Mouse (Mus musculus): ENCODE measurements at regions not wholly inside any gene's neighbourhood (a gene's known extent, or its start where the extent isn't known, plus 50 kb on each side); places are given as distances from the start of the nearest gene placed in this dataset.

DNA sequence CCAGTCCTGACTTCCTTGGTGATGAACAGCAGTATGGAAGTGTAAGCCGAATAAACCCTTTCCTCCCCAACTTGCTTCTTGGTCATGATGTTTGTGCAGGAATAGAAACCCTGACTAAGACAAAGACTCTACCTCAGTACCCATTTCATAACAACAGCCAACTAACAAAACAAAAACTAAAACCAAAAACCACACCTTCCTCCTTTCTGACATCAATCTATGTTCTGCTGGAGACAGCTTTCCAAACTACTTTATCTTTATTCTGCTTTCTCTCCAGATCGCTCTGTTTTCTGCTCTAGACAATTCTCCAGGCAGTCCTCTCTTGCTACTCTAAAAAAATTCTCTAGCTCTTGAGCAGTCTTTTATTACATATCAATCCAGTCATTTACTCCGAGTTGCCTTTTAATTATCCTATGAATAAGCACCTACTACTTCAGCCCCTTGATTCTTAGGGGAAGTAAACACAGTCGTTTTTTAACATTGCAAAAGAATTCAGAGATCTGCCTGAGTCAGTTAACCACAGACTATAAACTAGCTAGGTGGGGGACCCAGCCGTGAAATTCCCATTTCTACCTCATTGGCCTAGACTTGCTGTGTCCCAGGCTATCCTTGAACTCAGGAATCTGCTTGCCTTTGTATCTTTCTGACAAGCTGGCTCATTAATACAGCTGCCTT lies 159.1 kb downstream of the Pfkfb3 start:
- H3K4me1 ChIP-seq (ENCODE audit: control insufficient read depth, insufficient read depth, low read length) = no peaks in the 10 kb centered on the region; the same call in 1 of the 2 replicates
- no peak overlapping the region for H3K4me3 ChIP-seq (replicated peaks; ENCODE audit: extremely low read depth, low read depth, low read length)
- WGBS = 63% methylated on average over 5 of the region's 5 CpGs
- no peak for DNase-seq
- TF ChIP-seq POLR2A (IDR thresholded peaks at IDR 0.05; ENCODE audit: borderline replicate concordance, extremely low read depth, low read depth, low read length) = no peak
- TF ChIP-seq CTCF (IDR thresholded peaks at IDR 0.05; ENCODE audit: insufficient read depth, low read length) = no peak

DNA sequence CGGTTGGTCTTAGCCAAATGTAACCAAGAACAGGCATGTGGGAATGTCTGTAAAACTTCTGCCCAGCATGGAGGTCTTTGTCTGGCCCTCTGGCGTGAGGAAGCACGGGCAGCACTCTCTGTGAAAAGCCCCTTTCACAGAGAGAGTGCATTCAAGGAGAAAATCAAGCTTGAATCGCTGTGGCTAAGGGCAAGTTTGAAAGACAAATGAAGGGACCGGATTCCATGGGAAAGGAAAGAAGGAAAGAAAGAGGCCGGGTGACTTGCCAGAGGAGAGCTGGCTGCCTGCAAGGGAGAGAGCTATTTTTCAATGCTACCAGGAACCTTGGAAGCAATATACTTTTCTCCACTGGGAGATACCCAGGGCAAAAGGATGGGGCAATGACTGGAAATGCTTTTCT lies 162.2 kb downstream of the Pfkfb3 start:
- Histone ChIP-seq H3K4me1 (ENCODE audit: control insufficient read depth, insufficient read depth, low read length) (no peaks in the 10 kb centered on the region), H3K4me3 (replicated peaks; ENCODE audit: extremely low read depth, low read depth, low read length) (no peak overlapping the region)
- no peak for DNase-seq
- 71% methylated on average over 6 of the region's 6 CpGs for WGBS
- no peak for TF ChIP-seq CTCF (IDR thresholded peaks at IDR 0.05; ENCODE audit: insufficient read depth, low read length)
- no peak for TF ChIP-seq POLR2A (IDR thresholded peaks at IDR 0.05; ENCODE audit: borderline replicate concordance, extremely low read depth, low read depth, low read length)

DNA sequence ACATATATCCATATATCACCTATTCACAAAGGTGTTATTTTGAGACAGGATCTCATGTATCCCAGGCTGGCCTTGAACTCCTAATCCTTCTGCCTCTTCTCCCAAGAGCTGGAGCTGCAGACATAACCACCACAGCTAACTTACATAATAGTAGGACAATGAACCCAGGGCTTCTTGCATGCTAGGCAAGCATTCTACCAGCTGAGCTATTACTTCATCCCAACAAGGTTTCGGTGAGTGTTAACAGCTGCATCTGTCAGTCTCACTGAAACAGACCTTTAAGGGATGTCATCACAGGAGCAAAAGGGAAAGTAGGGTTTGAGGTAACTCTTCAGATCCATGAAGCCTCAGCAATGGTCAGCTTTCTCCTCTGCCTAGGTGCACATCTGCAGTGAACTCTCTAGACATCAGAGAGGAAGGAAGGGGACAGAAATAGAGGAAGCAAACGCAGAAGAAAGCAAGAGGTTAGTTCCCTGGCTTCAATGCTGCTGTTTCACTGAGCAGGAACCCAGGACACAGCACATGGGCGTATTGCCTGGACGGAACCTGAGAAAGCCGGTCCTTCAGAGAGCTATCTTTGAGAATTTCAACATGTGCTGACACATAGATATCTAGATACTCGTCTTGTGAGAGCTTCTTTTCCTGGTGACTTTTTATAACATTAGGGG lies 163.1 kb downstream of the Pfkfb3 start:
- Histone ChIP-seq H3K4me1 (ENCODE audit: control insufficient read depth, insufficient read depth, low read length) (no peaks in the 10 kb centered on the region), H3K4me3 (replicated peaks; ENCODE audit: extremely low read depth, low read depth, low read length) (no peak overlapping the region)
- WGBS = 54% methylated on average over 6 of the region's 6 CpGs
- no peak for DNase-seq
- TF ChIP-seq POLR2A (IDR thresholded peaks at IDR 0.05; ENCODE audit: borderline replicate concordance, extremely low read depth, low read depth, low read length) = no peak
- TF ChIP-seq CTCF (IDR thresholded peaks at IDR 0.05; ENCODE audit: insufficient read depth, low read length) = no peak

DNA sequence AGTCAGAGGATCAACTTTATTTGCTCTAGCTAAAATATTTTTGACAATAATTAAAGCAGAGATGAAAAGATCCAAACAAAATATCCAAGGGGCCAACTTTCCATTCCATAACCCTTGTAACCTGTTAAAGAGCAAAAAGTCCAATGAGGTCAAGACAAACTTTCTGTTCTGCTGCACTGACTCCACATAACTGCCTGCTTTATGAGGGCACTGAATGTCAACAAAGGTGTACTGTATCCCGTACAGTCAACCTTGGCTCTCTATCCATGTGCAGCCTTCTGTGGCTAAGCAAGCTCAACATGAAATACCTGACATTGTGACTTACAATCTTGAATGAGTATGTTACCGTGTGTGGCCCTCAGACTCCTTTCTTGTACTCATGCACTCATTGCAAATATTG lies 166.3 kb downstream of the Pfkfb3 start:
- WGBS = 71% methylated on average over 2 of the region's 2 CpGs
- TF ChIP-seq POLR2A (IDR thresholded peaks at IDR 0.05; ENCODE audit: borderline replicate concordance, extremely low read depth, low read depth, low read length) (no peak), CTCF (IDR thresholded peaks at IDR 0.05; ENCODE audit: insufficient read depth, low read length) (no peak)
- DNase-seq = no peak
- Histone ChIP-seq H3K4me3 (replicated peaks; ENCODE audit: extremely low read depth, low read depth, low read length) (no peak overlapping the region), H3K4me1 (ENCODE audit: control insufficient read depth, insufficient read depth, low read length) (no peaks in the 10 kb centered on the region)

DNA sequence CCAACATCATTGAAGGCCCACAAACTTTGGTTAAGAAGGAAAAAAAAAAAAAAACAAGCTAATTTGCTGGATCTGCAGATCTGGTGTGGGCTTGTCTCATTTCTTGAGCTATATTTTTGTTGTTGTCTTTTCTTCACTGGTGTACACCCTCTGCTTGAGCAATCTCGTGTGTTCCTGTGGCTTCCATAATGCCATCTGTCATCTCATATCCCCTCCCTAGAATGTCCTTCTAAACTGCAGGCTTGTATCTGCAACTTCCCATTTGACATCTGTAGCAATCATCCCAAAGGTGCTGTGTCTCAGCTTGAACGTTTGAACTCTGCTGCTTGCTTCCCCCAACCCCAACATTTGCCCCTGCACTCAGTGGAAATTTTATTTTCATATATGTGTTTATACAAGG lies 170.1 kb downstream of the Pfkfb3 start:
- TF ChIP-seq POLR2A (IDR thresholded peaks at IDR 0.05; ENCODE audit: borderline replicate concordance, extremely low read depth, low read depth, low read length) = no peak
- Histone ChIP-seq H3K4me3 (replicated peaks; ENCODE audit: extremely low read depth, low read depth, low read length) (no peak overlapping the region), H3K4me1 (ENCODE audit: control insufficient read depth, insufficient read depth, low read length) (no peaks in the 10 kb centered on the region)
- WGBS = 47% methylated on average over 2 of the region's 2 CpGs
- DNase-seq = no peak

DNA sequence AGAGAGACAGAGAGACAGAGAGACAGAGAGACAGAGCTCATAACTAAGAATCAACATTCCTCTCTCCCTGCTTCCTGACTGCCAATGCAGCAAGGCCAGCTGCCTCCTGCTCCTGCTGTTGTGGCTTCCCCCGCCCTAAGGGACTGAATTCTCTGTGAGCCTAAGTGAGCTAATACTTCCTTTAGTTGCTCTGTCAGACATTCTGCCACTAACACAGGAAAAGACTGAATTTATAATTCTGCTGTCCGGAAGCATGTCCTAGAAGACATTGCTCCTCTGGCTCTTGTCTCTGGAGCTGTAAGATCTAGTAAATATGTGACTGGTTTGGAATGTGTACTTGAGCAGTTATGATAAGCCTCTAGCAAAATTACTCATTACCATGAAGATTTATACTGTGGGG lies 176.7 kb downstream of the Pfkfb3 start:
- no peak overlapping the region for H3K4me3 ChIP-seq (replicated peaks; ENCODE audit: extremely low read depth, low read depth, low read length)
- no peak for TF ChIP-seq POLR2A (IDR thresholded peaks at IDR 0.05; ENCODE audit: borderline replicate concordance, extremely low read depth, low read depth, low read length)
- no peak for TF ChIP-seq CTCF (IDR thresholded peaks at IDR 0.05; ENCODE audit: insufficient read depth, low read length)
- H3K4me1 ChIP-seq (ENCODE audit: control insufficient read depth, insufficient read depth, low read length) = peaks cover 15% of the 10 kb centered on the region
- 14% methylated on average over 2 of the region's 2 CpGs for WGBS
- no peak for DNase-seq

DNA sequence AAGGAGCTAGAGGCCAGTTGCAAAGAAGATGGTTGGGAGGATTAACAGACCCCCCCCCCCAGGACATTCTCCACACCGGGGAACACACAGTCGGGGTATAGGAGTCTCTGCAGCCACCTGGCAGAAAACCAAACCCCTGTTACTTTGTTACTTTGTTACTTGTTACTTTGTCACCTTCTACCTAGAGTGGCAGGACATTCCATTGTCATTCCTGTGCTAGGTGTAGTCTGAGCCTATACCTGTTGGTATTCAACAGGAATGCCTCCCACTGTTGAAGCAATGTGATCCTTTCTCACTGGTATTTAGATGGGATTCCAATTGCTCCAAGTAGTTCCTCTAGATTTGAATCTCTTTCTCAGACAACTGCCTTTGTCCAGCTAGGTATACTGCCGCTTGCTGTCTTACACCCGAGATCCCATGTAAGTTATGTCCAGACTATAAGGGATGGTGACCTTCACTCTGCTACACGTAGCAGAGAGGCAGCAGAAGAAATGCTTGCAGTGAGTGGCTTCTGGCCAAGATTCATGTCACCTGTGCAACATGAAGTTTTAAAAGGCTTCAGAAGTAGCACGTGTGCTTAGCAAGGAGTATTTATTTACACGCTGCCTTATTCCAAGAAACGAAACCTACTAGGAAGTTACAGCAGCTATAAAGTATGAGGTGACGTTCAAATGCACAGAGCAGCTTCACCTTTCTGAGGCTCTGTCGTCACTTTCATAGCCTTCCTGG lies 178.0 kb downstream of the Pfkfb3 start:
- no peak overlapping the region for H3K4me3 ChIP-seq (replicated peaks; ENCODE audit: extremely low read depth, low read depth, low read length)
- WGBS = 62% methylated on average over 10 of the region's 10 CpGs
- TF ChIP-seq CTCF (IDR thresholded peaks at IDR 0.05; ENCODE audit: insufficient read depth, low read length) (no peak), POLR2A (IDR thresholded peaks at IDR 0.05; ENCODE audit: borderline replicate concordance, extremely low read depth, low read depth, low read length) (no peak)
- DNase-seq = no peak
- peaks cover 15% of the 10 kb centered on the region for H3K4me1 ChIP-seq (ENCODE audit: control insufficient read depth, insufficient read depth, low read length)

DNA sequence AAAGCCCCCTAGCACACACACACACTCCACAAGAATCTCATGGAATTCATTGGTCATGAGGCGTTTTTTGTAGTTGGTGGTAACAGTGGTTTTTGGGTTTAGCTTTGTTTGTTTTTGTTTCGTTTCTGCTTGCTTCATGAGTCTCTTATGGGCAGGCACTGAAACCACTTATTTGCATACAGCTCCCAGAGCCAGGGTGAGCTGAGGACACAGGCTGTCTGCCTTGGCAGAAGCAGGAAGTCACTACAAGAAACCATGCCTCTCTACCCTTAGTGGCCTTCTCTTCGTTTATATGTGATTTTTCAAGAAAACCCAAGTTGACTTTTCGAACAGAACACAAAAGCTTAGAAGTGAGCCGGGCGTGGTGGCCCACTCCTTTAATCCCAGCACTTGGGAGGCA lies 178.8 kb downstream of the Pfkfb3 start:
- H3K4me3 ChIP-seq (replicated peaks; ENCODE audit: extremely low read depth, low read depth, low read length) = no peak overlapping the region
- H3K4me1 ChIP-seq (ENCODE audit: control insufficient read depth, insufficient read depth, low read length) = peaks cover 15% of the 10 kb centered on the region
- DNase-seq = peak; percentile 32
- WGBS = 20% methylated on average over 6 of the region's 6 CpGs
- no peak for TF ChIP-seq CTCF (IDR thresholded peaks at IDR 0.05; ENCODE audit: insufficient read depth, low read length)

DNA sequence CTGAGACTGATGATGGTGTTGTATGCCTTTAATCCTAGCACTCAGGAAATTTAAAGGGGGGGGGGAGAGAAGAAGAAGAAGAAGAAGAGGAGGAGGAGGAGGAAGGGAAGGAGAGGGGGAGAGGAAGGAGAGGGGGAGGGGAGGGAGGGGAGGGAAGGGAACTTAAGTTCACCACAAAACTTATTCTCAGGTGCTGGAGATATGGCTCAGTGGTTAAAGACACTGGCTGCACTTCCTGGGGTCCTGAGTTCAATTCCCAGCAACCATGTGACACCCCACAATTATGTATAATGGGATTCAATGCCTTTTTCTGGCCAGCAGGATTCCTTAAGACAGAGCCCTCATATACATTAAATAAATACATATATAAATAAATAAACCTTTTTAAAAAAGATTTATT lies 183.6 kb downstream of the Pfkfb3 start:
- Histone ChIP-seq H3K4me1 (ENCODE audit: control insufficient read depth, insufficient read depth, low read length) (peaks cover 2% of the 10 kb centered on the region; the same call in 1 of the 2 replicates), H3K4me3 (replicated peaks; ENCODE audit: extremely low read depth, low read depth, low read length) (no peak overlapping the region)
- no peak for TF ChIP-seq POLR2A (IDR thresholded peaks at IDR 0.05; ENCODE audit: borderline replicate concordance, extremely low read depth, low read depth, low read length)
- DNase-seq = no peak

DNA sequence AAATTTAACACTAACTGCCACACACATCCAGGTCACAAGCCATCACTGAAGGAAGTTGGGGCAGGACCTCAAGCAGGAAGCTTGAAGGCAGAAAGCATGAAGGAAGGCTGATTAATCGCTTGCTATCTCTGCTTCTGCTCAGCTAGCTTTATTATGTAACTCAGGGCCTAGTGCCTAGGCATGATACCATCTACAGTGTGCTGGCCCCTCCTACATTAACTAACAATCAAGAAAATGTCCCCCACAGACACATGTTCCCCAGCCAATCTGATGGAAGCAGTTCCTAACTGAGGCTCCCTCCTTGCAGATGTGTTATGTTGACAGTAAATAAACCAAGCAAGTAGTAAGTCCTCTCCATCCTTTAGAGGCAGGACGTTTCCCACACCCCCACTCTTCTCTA lies 186.6 kb downstream of the Pfkfb3 start:
- TF ChIP-seq CTCF (IDR thresholded peaks at IDR 0.05; ENCODE audit: insufficient read depth, low read length) (no peak), POLR2A (IDR thresholded peaks at IDR 0.05; ENCODE audit: borderline replicate concordance, extremely low read depth, low read depth, low read length) (no peak)
- DNase-seq = no peak
- H3K4me1 ChIP-seq (ENCODE audit: control insufficient read depth, insufficient read depth, low read length) = no peaks in the 10 kb centered on the region; the same call in 1 of the 2 replicates
- WGBS = 38% methylated on average over 2 of the region's 2 CpGs
- H3K4me3 ChIP-seq (replicated peaks; ENCODE audit: extremely low read depth, low read depth, low read length) = no peak overlapping the region
